35 mouse cellular contexts compared by ENCODE assay signal in the genomic region with DNA sequence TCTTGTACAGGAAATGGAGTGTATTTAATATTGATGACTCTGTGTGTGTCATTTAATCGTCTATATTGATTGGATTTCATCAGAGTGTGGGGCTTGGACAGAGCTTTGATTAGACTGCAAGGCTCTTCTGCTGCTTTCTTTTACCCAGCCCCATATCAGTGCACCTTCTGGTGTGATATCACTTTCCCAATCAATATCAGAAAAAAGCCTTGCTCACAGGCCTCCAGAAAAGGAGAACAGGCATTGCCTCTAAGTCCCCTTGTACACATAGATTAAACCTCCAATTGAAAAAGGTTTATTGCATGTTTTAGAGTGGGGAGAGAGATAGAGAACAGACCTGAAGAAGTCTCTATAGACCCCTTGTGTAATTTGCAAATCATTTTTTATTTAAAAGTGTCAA.
"Had no signal": no experiment of that assay in that cellular context is flagged by ENCODE, and none has a peak within 500 bp of the region (broad histone marks: within the 10 kb centered on the region; RNA-seq: fewer than 3 reads in every experiment).

No protein-coding gene starts in this region.

- H3K4me3 ChIP-seq: heart, embryonic 10.5 days; heart, embryonic 12.5 days; heart, embryonic 13.5 days; heart, embryonic 15.5 days; hindbrain, embryonic 10.5 days; hindbrain, embryonic 12.5 days; hindbrain, embryonic 13.5 days; hindbrain, embryonic 15.5 days; intestine, embryonic 15.5 days; kidney, embryonic 15.5 days; layer of hippocampus, adult 2 months had no signal

- H3K27ac ChIP-seq: heart, embryonic 10.5 days; heart, embryonic 13.5 days; heart, embryonic 15.5 days; hindbrain, embryonic 10.5 days; hindbrain, embryonic 12.5 days; hindbrain, embryonic 13.5 days; hindbrain, embryonic 14.5 days; hindbrain, embryonic 15.5 days; hindbrain, postnatal 0 days; intestine, embryonic 15.5 days; kidney, embryonic 15.5 days; kidney, postnatal 0 days; layer of hippocampus, adult 2 months had no signal

- H3K4me2 ChIP-seq: heart, embryonic 11.5 days; heart, embryonic 12.5 days; heart, embryonic 13.5 days; heart, embryonic 15.5 days; hindbrain, embryonic 12.5 days; hindbrain, embryonic 13.5 days; hindbrain, embryonic 14.5 days; hindbrain, embryonic 15.5 days; intestine, embryonic 15.5 days; kidney, embryonic 15.5 days had no signal

- H3K9ac ChIP-seq: heart, embryonic 12.5 days; heart, embryonic 13.5 days; heart, embryonic 15.5 days; hindbrain, embryonic 12.5 days; hindbrain, embryonic 13.5 days; hindbrain, embryonic 14.5 days; hindbrain, embryonic 15.5 days; intestine, embryonic 15.5 days; kidney, embryonic 15.5 days had no signal

- H3K4me1 ChIP-seq: heart, embryonic 10.5 days; heart, embryonic 12.5 days; heart, embryonic 13.5 days; heart, embryonic 15.5 days; hindbrain, embryonic 10.5 days; hindbrain, embryonic 12.5 days; hindbrain, embryonic 13.5 days; hindbrain, embryonic 15.5 days; intestine, embryonic 15.5 days; kidney, embryonic 15.5 days had no signal

- DNase-seq: heart, postnatal 10 days; heart, postnatal 14 days; heart, postnatal 36 days; heart, postnatal 4 days; kidney, adult 11 months; kidney, adult 18-20 months; kidney, adult 2 months; kidney, adult 8-10 months; kidney, adult 9 months; kidney, postnatal 10 days; kidney, postnatal 14 days; kidney, postnatal 25 days; kidney, postnatal 36 days; kidney, postnatal 4 days; layer of hippocampus, adult 9-11 months; layer of hippocampus, postnatal 36 days had no signal

- H3K9me3 ChIP-seq: heart, embryonic 10.5 days; heart, embryonic 12.5 days; heart, embryonic 13.5 days; heart, embryonic 15.5 days; hindbrain, embryonic 10.5 days; hindbrain, embryonic 12.5 days; hindbrain, embryonic 13.5 days; hindbrain, embryonic 15.5 days; intestine, embryonic 15.5 days; kidney, embryonic 15.5 days had no signal

- H3K27me3 ChIP-seq: heart, embryonic 12.5 days; heart, embryonic 13.5 days; heart, embryonic 15.5 days; hindbrain, embryonic 12.5 days; hindbrain, embryonic 13.5 days; hindbrain, embryonic 15.5 days; intestine, embryonic 15.5 days; kidney, embryonic 15.5 days had no signal

- ATAC-seq: hindbrain, embryonic 16.5 days; hindbrain, postnatal 0 days; inflammation-experienced regulatory T-cells, adult 6 months; intestine, embryonic 15.5 days; intestine, embryonic 16.5 days; intestine, postnatal 0 days had no signal

- H3K36me3 ChIP-seq: heart, embryonic 10.5 days; heart, embryonic 12.5 days; heart, embryonic 13.5 days; heart, embryonic 15.5 days; hindbrain, embryonic 10.5 days; hindbrain, embryonic 12.5 days; hindbrain, embryonic 13.5 days; hindbrain, embryonic 15.5 days; intestine, embryonic 15.5 days; kidney, embryonic 15.5 days had no signal
